Mouse (Mus musculus): ENCODE measurements around the gene Exoc3l.
A peak's percentile ranks its signal among the peaks of the same experiment; 100 is the strongest.

Exoc3l gene

GRCm38 (mm10) chr8:105264024-105264982, 31.6 kb downstream of the Exoc3l start, which contains the start of the genes Tradd and Fbxl8:
Gene Tradd (minus strand): TSS chr8:105264609.
Gene Fbxl8 (plus strand): TSS chr8:105264648.
- peak; percentile 50 for DNase-seq

- DNase-seq, result no peak
Measured at GRCm38 (mm10) chr8:105263244-105263912, 32.5 kb downstream of the Exoc3l start.

- no peak for DNase-seq
Measured at GRCm38 (mm10) chr8:105261326-105261980, 34.4 kb downstream of the Exoc3l start.

- no peak for DNase-seq
Measured at GRCm38 (mm10) chr8:105260371-105261099, 35.4 kb downstream of the Exoc3l start.

GRCm38 (mm10) chr8:105259721-105260320, 36.1 kb downstream of the Exoc3l start:
- DNase-seq, result peak; percentile 68

GRCm38 (mm10) chr8:105258911-105259720, 36.8 kb downstream of the Exoc3l start:
- DNase-seq, result no peak

- DNase-seq, result no peak
Measured at GRCm38 (mm10) chr8:105257318-105258114, 38.4 kb downstream of the Exoc3l start.

- DNase-seq, result no peak
Measured at GRCm38 (mm10) chr8:105254966-105255350, 40.9 kb downstream of the Exoc3l start, which contains the start of gene B3gnt9. Gene B3gnt9 (minus strand): TSS chr8:105255153.

- DNase-seq, result peak; percentile 77
Measured at GRCm38 (mm10) chr8:105254152-105254965, 41.5 kb downstream of the Exoc3l start.

- no peak for DNase-seq
Measured at GRCm38 (mm10) chr8:105253766-105254151, 42.1 kb downstream of the Exoc3l start.

GRCm38 (mm10) chr8:105252680-105253537, 43.0 kb downstream of the Exoc3l start:
- no peak for DNase-seq

GRCm38 (mm10) chr8:105251954-105252353, 43.9 kb downstream of the Exoc3l start:
- DNase-seq, result no peak

GRCm38 (mm10) chr8:105241016-105241415, 54.9 kb downstream of the Exoc3l start:
- no peak for DNase-seq

Data from cerebellum, adult 11 months (tissue).